Mouse (Mus musculus): ENCODE measurements around the gene Tbc1d5. TPM values are rescaled to one million over a fixed set of nuclear protein-coding genes. Genes with fewer than 3 reads are reported as not detected.

Gene Tbc1d5
- 7.2 and 19.7 TPM in 2 replicates for polyA plus RNA-seq (2012; ENCODE audit: insufficient read depth, low replicate concordance)

GRCm38 (mm10) chr17:51179195-51179953 lies at the start of gene Tbc1d5:
Tbc1d5 (minus strand) TSS chr17:51179352.
- H3K27me3 ChIP-seq (replicated peaks): no peaks in the 10 kb centered on the region
- H3K4me3 ChIP-seq (replicated peaks): peak within 1 kb of the TSS; percentile 97
- TF ChIP-seq GATA1 (IDR thresholded peaks at IDR 0.05; ENCODE audit: borderline replicate concordance, low read length): no peak
- no peaks in the 10 kb centered on the region for H3K36me3 ChIP-seq (replicated peaks; ENCODE audit: low read length)
- H3K4me1 ChIP-seq: peaks cover 38% of the 10 kb centered on the region
- no peaks in the 10 kb centered on the region for H3K9me3 ChIP-seq

- Histone ChIP-seq H3K27me3 (replicated peaks) (no peaks in the 10 kb centered on the region), H3K4me1 (no peaks in the 10 kb centered on the region; the same call in 1 of the 2 replicates), H3K9me3 (no peaks in the 10 kb centered on the region), H3K36me3 (replicated peaks; ENCODE audit: low read length) (no peaks in the 10 kb centered on the region), H3K4me3 (replicated peaks) (no peak overlapping the region)
- no peak for TF ChIP-seq GATA1 (IDR thresholded peaks at IDR 0.05; ENCODE audit: borderline replicate concordance, low read length)
- no peak for TF ChIP-seq FLI1 (IDR thresholded peaks at IDR 0.05; ENCODE audit: low read length)
These were observed 46.9 kb upstream of the Tbc1d5 start for GRCm38 (mm10) chr17:51226056-51226455.

- Histone ChIP-seq H3K36me3 (replicated peaks; ENCODE audit: low read length) (no peaks in the 10 kb centered on the region), H3K9me3 (no peaks in the 10 kb centered on the region), H3K27me3 (replicated peaks) (no peaks in the 10 kb centered on the region), H3K4me3 (replicated peaks) (no peak overlapping the region), H3K4me1 (peaks cover 7% of the 10 kb centered on the region)
- TF ChIP-seq GATA1 (IDR thresholded peaks at IDR 0.05; ENCODE audit: borderline replicate concordance, low read length) (no peak), FLI1 (IDR thresholded peaks at IDR 0.05; ENCODE audit: low read length) (no peak)
These were observed 44.0 kb upstream of the Tbc1d5 start for GRCm38 (mm10) chr17:51223152-51223551.

DNA sequence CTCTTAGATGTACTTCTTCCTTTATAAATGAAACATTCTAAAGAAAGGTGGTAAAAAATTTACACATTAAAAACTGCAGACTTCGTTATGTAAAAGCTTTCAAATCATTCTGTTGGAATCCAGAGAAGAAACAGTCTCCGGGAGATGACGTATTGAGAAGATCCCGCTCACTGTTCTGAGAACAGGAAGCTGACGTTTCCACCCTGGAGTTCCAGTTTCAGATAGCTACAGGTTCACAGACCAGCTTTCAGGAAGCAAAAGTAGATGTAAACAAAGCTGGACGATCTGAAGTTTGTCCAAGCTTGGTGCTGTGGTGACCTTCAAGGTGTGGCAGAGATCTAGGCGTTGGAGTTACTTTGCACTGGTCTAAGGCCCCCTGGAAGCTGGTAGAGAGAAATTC lies 41.9 kb upstream of the Tbc1d5 start:
- Histone ChIP-seq H3K4me1 (peaks cover 7% of the 10 kb centered on the region), H3K36me3 (replicated peaks; ENCODE audit: low read length) (no peaks in the 10 kb centered on the region), H3K9me3 (no peaks in the 10 kb centered on the region), H3K4me3 (replicated peaks) (no peak overlapping the region), H3K27me3 (replicated peaks) (no peaks in the 10 kb centered on the region)
- no peak for TF ChIP-seq FLI1 (IDR thresholded peaks at IDR 0.05; ENCODE audit: low read length)
- no peak for TF ChIP-seq GATA1 (IDR thresholded peaks at IDR 0.05; ENCODE audit: borderline replicate concordance, low read length)

- no peak for TF ChIP-seq GATA1 (IDR thresholded peaks at IDR 0.05; ENCODE audit: borderline replicate concordance, low read length)
- TF ChIP-seq FLI1 (IDR thresholded peaks at IDR 0.05; ENCODE audit: low read length): no peak
- Histone ChIP-seq H3K4me3 (replicated peaks) (no peak overlapping the region), H3K27me3 (replicated peaks) (no peaks in the 10 kb centered on the region), H3K4me1 (peaks cover 7% of the 10 kb centered on the region), H3K9me3 (no peaks in the 10 kb centered on the region), H3K36me3 (replicated peaks; ENCODE audit: low read length) (no peaks in the 10 kb centered on the region)
These were observed 40.7 kb upstream of the Tbc1d5 start for GRCm38 (mm10) chr17:51219897-51220296.

GRCm38 (mm10) chr17:51216426-51216825 lies 37.3 kb upstream of the Tbc1d5 start:
- Histone ChIP-seq H3K4me3 (replicated peaks) (no peak overlapping the region), H3K27me3 (replicated peaks) (no peaks in the 10 kb centered on the region), H3K4me1 (peaks cover 7% of the 10 kb centered on the region), H3K36me3 (replicated peaks; ENCODE audit: low read length) (no peaks in the 10 kb centered on the region), H3K9me3 (no peaks in the 10 kb centered on the region)
- TF ChIP-seq GATA1 (IDR thresholded peaks at IDR 0.05; ENCODE audit: borderline replicate concordance, low read length): no peak
- no peak for TF ChIP-seq FLI1 (IDR thresholded peaks at IDR 0.05; ENCODE audit: low read length)

- no peak overlapping the region for H3K4me3 ChIP-seq (replicated peaks)
- H3K27me3 ChIP-seq (replicated peaks): no peaks in the 10 kb centered on the region
- no peaks in the 10 kb centered on the region for H3K9me3 ChIP-seq
- no peaks in the 10 kb centered on the region for H3K36me3 ChIP-seq (replicated peaks; ENCODE audit: low read length)
- no peak for TF ChIP-seq FLI1 (IDR thresholded peaks at IDR 0.05; ENCODE audit: low read length)
- TF ChIP-seq GATA1 (IDR thresholded peaks at IDR 0.05; ENCODE audit: borderline replicate concordance, low read length): no peak
- no peaks in the 10 kb centered on the region for H3K4me1 ChIP-seq
These were observed 30.4 kb upstream of the Tbc1d5 start for GRCm38 (mm10) chr17:51209565-51209964.

DNA sequence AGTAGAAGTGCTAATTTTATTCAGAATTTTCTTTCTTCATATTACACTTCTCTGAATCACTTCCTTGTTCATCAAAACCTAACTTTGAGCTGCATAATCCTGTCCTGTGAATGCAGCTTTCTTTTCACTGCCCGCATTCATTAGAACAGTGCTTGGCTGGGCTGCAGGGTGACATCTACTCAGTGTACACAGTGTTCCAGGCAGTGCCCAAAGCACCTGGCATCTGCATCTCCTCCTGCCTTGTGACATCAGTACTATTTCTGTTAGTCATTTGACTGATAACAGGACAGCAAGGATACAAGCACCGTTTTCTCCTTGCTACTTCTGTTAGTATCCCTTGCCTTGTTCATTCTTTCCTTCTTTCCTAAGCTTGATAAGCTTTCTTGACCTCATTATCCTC lies 25.5 kb upstream of the Tbc1d5 start:
- no peak for TF ChIP-seq GATA1 (IDR thresholded peaks at IDR 0.05; ENCODE audit: borderline replicate concordance, low read length)
- TF ChIP-seq FLI1 (IDR thresholded peaks at IDR 0.05; ENCODE audit: low read length): no peak
- Histone ChIP-seq H3K36me3 (replicated peaks; ENCODE audit: low read length) (no peaks in the 10 kb centered on the region), H3K4me3 (replicated peaks) (no peak overlapping the region), H3K9me3 (no peaks in the 10 kb centered on the region; the same call in 1 of the 2 replicates), H3K27me3 (replicated peaks) (no peaks in the 10 kb centered on the region), H3K4me1 (no peaks in the 10 kb centered on the region)

- TF ChIP-seq GATA1 (IDR thresholded peaks at IDR 0.05; ENCODE audit: borderline replicate concordance, low read length) (no peak), FLI1 (IDR thresholded peaks at IDR 0.05; ENCODE audit: low read length) (no peak)
- H3K27me3 ChIP-seq (replicated peaks): peaks cover 3% of the 10 kb centered on the region
These were observed 16.4 kb upstream of the Tbc1d5 start for GRCm38 (mm10) chr17:51195561-51195960.

DNA sequence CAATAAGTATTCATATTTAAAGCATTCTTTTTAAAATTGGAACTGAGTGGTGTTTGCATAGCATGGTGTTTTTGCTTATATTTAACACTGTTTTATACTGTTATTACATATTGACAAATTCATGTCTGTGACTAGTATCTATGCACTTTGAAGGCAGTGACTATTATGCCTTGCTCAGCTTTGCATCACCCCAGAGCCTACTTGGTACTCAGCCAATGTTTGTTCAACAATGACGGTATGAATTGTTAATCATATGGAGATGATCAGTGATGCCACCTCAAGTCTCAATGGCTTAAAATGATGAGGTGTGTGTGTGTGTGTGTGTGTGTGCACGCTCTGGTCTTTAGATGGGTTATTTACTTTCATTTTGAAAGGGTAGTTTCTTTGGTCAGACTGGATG lies 15.6 kb upstream of the Tbc1d5 start:
- Histone ChIP-seq H3K27me3 (replicated peaks) (peaks cover 5% of the 10 kb centered on the region), H3K9me3 (no peaks in the 10 kb centered on the region), H3K4me3 (replicated peaks) (no peak overlapping the region), H3K4me1 (no peaks in the 10 kb centered on the region), H3K36me3 (replicated peaks; ENCODE audit: low read length) (no peaks in the 10 kb centered on the region)
- TF ChIP-seq FLI1 (IDR thresholded peaks at IDR 0.05; ENCODE audit: low read length) (no peak), GATA1 (IDR thresholded peaks at IDR 0.05; ENCODE audit: borderline replicate concordance, low read length) (no peak)

More at GRCm38 (mm10) chr17:51195561-51195960, 16.4 kb upstream of the Tbc1d5 start:
- H3K36me3 ChIP-seq (replicated peaks; ENCODE audit: low read length): no peaks in the 10 kb centered on the region
- H3K4me1 ChIP-seq: no peaks in the 10 kb centered on the region
- H3K4me3 ChIP-seq (replicated peaks): no peak overlapping the region
- no peaks in the 10 kb centered on the region for H3K9me3 ChIP-seq

Data from megakaryocyte, embryonic 14.5 days (primary cell).